Comparison of ENCODE assay signal across 8 mouse cellular contexts in genomic region chr2:113648167-113648566, GRCm38 (mm10).
DNase-seq lines count a peak whose midpoint lies in the region; ATAC-seq and TF ChIP-seq lines count a peak whose summit lies in the region.

No protein-coding gene starts in this region.

- peak; percentile 83 for TF ChIP-seq CTCF in heart, postnatal 0 days (IDR thresholded peaks at IDR 0.05; ENCODE audit: low read depth)
- peak; percentile 89 for TF ChIP-seq CTCF in stomach, postnatal 0 days (IDR thresholded peaks at IDR 0.05; ENCODE audit: low read depth)

- H3K4me1 ChIP-seq in heart, postnatal 0 days (ENCODE audit: control insufficient read depth, insufficient read depth), result no peaks in the 10 kb centered on the region
- H3K4me1 ChIP-seq in stomach, postnatal 0 days (replicated peaks; ENCODE audit: control insufficient read depth, insufficient read depth), result no peaks in the 10 kb centered on the region

- DNase-seq in gastrocnemius, postnatal 10 days, result peak; percentile 39
- DNase-seq in gastrocnemius, postnatal 14 days, result no peak
- DNase-seq in WW6 (ENCODE audit: low read depth, low spot score), result peak; percentile 5
- peak; percentile 34 to 65 for DNase-seq in cerebellum, postnatal 4 days (ENCODE audit: low spot score in 2 of 2)
- peak; percentile 77 for DNase-seq in heart, postnatal 0 days (ENCODE audit: low spot score)
- DNase-seq in large intestine, adult 2 months (ENCODE audit: low read depth, low spot score), result peak; percentile 18
- peak; percentile 64 for DNase-seq in stomach, postnatal 0 days (ENCODE audit: low spot score)

- H3K4me2 ChIP-seq in heart, postnatal 0 days (ENCODE audit: low read depth, low read length), result no peak overlapping the region
- H3K4me2 ChIP-seq in stomach, postnatal 0 days (replicated peaks; ENCODE audit: low read depth), result no peak overlapping the region

- ATAC-seq in heart, postnatal 0 days (ENCODE audit: insufficient read depth, low read depth), result peak; percentile 74
- ATAC-seq in megakaryocyte, adult 5-6 weeks (ENCODE audit: poor library complexity, severe bottlenecking), result peak; percentile 85
- no peak for ATAC-seq in stomach, postnatal 0 days (ENCODE audit: low FRiP score, low TSS enrichment)

- H3K9ac ChIP-seq in heart, postnatal 0 days (replicated peaks; ENCODE audit: low read depth, low read length), result no peak overlapping the region
- no peak overlapping the region for H3K9ac ChIP-seq in stomach, postnatal 0 days (ENCODE audit: low read length)

- H3K27ac ChIP-seq in heart, postnatal 0 days (ENCODE audit: low read depth), result no peak overlapping the region
- H3K27ac ChIP-seq in stomach, postnatal 0 days (replicated peaks), result no peak overlapping the region

- no peaks in the 10 kb centered on the region for H3K27me3 ChIP-seq in heart, postnatal 0 days (ENCODE audit: control insufficient read depth, insufficient read depth, low read length)
- no peaks in the 10 kb centered on the region for H3K27me3 ChIP-seq in stomach, postnatal 0 days (ENCODE audit: control insufficient read depth, insufficient read depth, low read length)

- no peak for TF ChIP-seq EP300 in heart, postnatal 0 days (IDR thresholded peaks at IDR 0.05; ENCODE audit: low read depth)
- no peak for TF ChIP-seq EP300 in stomach, postnatal 0 days (optimal IDR thresholded peaks at IDR 0.05)

- H3K36me3 ChIP-seq in heart, postnatal 0 days (replicated peaks; ENCODE audit: control insufficient read depth, insufficient read depth, low read length), result no peaks in the 10 kb centered on the region
- no peaks in the 10 kb centered on the region for H3K36me3 ChIP-seq in stomach, postnatal 0 days (ENCODE audit: control insufficient read depth, insufficient read depth, low read length)

- H3K4me3 ChIP-seq in heart, postnatal 0 days (ENCODE audit: low read depth, low read length), result no peak overlapping the region
- no peak overlapping the region for H3K4me3 ChIP-seq in stomach, postnatal 0 days (ENCODE audit: low read depth, low read length)

- intact Hi-C loops in gastrocnemius, postnatal 14 days (cut with DNase I; ENCODE audit: low total_unique reads), result no loop called here

- no peaks in the 10 kb centered on the region for H3K9me3 ChIP-seq in heart, postnatal 0 days (replicated peaks; ENCODE audit: control insufficient read depth, low read length)
- H3K9me3 ChIP-seq in stomach, postnatal 0 days (ENCODE audit: control insufficient read depth, low read length), result no peaks in the 10 kb centered on the region

- 19% methylated on average over 3 of the region's 3 CpGs for WGBS in heart, postnatal 0 days
- WGBS in large intestine, adult 2 months, result 24% methylated on average over 3 of the region's 3 CpGs
- 24% methylated on average over 3 of the region's 3 CpGs for WGBS in stomach, postnatal 0 days
